Mouse (Mus musculus) CD4-positive naive resting alpha-beta T cell, adult 57 days (primary cell): Measurements from ENCODE around the gene Ncs1. TPM values are rescaled to one million over a fixed set of nuclear protein-coding genes. Genes with fewer than 3 reads are reported as not detected.

Source experiments
- total RNA-seq: library from RNA; stranded (reverse); gene quantifications from one replicate; pipeline ENCODE4 v1.2.4, GENCODE M21; 2023

Ncs1 gene
- 1.4 TPM for total RNA-seq

DNA sequence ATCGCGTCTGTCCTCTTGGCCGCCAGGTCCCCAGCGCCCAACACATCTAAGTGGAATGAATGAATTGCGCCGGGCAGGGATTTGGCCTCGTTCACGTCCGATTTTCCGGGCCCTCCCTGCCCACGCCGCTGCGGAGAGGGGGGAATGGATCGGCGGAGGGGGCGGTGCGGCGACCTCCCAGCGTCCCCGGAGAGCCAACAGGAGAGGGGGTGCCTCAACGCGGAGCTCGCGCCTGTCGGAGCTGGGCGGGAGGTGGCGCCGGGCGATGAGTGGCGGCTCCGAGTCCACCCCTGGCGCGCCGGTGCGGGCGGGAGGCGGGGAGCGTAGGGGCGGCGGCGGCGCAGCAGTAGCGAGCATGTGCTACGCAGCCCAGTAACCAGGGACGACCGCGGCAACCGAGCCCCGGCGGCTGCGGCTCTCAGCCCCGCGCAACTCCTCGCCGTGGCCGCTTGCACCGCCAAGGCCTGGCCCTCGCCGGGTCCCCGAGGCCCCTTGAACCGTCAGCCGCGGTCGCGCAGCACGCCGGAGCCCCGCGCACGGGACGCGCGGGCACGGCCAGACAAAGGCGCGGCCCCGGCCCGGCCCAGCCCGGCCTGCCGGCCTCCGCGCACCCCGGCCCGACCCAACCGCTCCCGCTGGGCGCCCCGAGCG, at the start of gene Ncs1:
Gene Ncs1 (plus strand): TSS at position 333 of the 651 bp plus-strand sequence.

GRCm38 (mm10) chr2:31314007-31314465, 68.4 kb downstream of the Ncs1 start, which contains the start of gene Hmcn2:
Gene Hmcn2, plus strand, starts transcription at chr2:31314415.

Other genes with a start within 250 kb of the Ncs1 start
- 192 TPM for gene Fnbp1, start 103.8 kb upstream of the Ncs1 start, total RNA-seq
- 57.2 TPM for gene Gpr107, start 93.5 kb upstream of the Ncs1 start, total RNA-seq
- 0.30 TPM for gene Hmcn2, start 68.6 kb downstream of the Ncs1 start, total RNA-seq
- 129 TPM for gene Ass1, start 224.4 kb downstream of the Ncs1 start, total RNA-seq